Mouse (Mus musculus): Measurements from ENCODE around the gene Lrrc8b.
A peak's percentile ranks its signal among the peaks of the same experiment; 100 is the strongest.

The Lrrc8b gene

GRCm38 (mm10) chr5:105415198-105415791, at the start of gene Lrrc8b:
Lrrc8b (plus strand) TSS chr5:105415775.
- DNase-seq = peak; percentile 91

- no peak for DNase-seq
Observed at GRCm38 (mm10) chr5:105381482-105381881, 34.1 kb upstream of the Lrrc8b start.

DNA sequence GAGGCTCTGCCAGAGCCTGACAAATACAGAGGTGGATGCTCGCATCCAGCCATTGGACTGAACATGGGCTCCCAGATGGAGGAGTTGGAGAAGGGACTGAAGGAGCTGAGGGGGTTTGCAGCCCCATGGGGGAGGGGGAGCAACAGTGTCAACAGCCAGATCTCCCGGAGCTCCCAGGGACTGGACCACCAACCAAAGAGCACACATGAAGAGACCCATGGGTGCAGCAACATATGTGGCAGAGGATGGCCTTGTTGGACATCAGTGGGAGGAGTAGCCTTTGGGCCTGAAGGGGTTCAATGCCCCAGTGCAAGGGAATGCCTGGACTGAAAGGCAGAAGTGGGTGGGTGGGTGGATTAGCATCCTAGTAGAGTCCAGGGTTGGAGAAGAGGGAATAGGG, 25.2 kb upstream of the Lrrc8b start:
- DNase-seq = no peak

GRCm38 (mm10) chr5:105393731-105394130, 21.8 kb upstream of the Lrrc8b start:
- DNase-seq = no peak

GRCm38 (mm10) chr5:105395188-105395587, 20.4 kb upstream of the Lrrc8b start:
- no peak for DNase-seq

DNA sequence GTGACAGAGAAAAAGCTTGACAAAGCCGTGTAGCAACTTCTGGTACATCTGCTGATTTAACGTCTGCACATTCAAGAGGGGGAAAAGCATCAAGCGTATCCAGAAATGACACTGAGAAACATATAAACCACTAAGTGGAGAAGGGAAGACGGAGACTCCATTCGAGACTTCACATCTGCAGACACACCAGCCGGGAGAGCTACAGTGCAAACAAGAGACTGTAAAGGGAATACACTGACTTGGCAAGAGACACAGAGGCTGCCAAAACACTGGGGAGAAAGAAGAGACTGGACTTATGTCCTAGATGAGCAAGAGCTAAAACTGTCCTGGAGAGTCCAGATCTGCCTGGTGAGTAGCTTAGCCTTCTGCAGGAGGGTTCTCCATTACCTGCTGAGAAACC, 16.6 kb upstream of the Lrrc8b start:
- DNase-seq = no peak

GRCm38 (mm10) chr5:105399631-105400423, 15.7 kb upstream of the Lrrc8b start:
- DNase-seq = peak; percentile 81

DNA sequence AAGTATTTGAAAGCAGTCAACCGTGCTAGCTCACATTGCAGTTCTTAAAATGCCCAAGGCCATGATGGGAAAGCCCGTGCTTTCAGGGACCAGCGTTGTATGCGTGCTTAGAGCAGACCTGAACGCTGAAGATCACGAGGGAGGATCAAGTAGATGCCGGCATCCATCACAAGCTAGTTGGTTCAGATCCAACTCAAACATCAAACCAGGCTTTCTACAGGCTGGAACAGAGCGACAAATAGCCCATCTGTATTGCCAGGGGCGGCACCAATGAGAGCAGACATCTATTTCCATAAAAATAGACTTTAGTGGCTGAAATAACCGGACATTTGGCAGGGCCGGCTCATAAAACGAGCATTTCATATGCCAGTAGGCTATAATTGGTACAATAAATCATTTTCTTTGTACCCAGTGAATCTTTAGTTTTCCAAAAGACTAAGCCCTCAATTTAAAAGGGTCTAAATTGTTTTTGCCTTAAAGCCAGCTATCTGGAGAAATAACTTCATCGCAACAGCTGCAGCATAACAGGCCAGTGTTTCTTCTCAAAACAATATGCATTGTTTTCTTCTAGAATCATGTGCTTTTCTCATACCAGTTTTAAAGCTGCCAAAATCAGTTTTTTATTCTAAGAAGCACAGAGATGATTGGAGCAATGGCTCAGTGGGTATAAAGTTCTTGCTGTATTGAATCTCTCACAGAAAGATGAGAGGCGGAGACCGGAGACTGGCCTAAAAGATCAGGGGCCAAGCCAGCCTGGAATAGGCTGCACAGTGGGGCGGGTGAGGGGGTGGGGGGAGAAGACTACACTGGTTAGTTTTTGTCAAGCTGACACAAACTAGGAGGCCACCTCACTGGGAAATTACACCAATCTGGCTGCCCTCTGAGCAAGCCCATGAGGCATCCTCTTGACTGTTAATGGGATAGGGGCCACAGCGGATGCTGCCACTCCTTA, 14.9 kb upstream of the Lrrc8b start:
- DNase-seq = no peak

- DNase-seq = no peak
Observed at GRCm38 (mm10) chr5:105401536-105401935, 14.0 kb upstream of the Lrrc8b start.

- DNase-seq = peak; percentile 87
Observed at GRCm38 (mm10) chr5:105404961-105405360, 10.6 kb upstream of the Lrrc8b start.

DNA sequence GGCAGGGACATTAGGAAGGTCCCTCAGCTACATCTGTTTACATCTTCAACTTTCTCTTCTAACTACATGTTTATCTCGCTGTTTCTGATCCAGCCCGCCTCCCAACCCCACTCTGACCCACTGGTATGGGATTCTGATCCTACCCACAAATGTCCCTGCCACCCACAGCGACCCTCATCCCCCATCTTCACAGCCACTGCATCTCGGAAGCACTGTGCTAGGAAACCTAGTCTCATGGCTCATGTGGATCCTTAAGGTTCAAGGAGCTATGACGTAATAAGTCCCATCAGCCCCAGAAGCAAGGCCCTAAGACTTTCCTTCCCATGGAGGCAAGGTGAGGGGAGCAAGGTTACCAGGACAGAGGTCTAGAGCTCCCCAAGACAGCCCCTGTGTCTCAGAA, 7.9 kb upstream of the Lrrc8b start:
- no peak for DNase-seq

- DNase-seq = no peak
Observed at GRCm38 (mm10) chr5:105409092-105409491, 6.5 kb upstream of the Lrrc8b start.

- DNase-seq = no peak
Observed at GRCm38 (mm10) chr5:105410521-105411293, 4.9 kb upstream of the Lrrc8b start.

DNA sequence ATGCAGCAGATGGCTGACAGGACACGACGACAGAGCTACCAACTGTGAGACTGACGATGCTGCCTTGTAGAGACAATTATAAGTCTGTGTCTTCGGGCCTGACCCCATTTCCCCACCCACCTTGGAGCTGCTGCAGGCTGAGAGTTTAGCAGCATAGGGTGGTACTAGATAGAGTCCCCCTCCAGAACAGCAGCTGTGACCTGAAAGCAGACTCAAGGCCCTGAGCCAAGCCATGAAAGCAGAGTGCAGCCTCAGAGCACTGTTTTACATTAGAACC, 4.3 kb upstream of the Lrrc8b start:
- no peak for DNase-seq

GRCm38 (mm10) chr5:105411768-105412167, 3.8 kb upstream of the Lrrc8b start:
- DNase-seq = no peak

GRCm38 (mm10) chr5:105412634-105413033, 2.9 kb upstream of the Lrrc8b start:
- DNase-seq = no peak

GRCm38 (mm10) chr5:105414341-105415120, 1.0 kb upstream of the Lrrc8b start:
- DNase-seq = no peak

DNA sequence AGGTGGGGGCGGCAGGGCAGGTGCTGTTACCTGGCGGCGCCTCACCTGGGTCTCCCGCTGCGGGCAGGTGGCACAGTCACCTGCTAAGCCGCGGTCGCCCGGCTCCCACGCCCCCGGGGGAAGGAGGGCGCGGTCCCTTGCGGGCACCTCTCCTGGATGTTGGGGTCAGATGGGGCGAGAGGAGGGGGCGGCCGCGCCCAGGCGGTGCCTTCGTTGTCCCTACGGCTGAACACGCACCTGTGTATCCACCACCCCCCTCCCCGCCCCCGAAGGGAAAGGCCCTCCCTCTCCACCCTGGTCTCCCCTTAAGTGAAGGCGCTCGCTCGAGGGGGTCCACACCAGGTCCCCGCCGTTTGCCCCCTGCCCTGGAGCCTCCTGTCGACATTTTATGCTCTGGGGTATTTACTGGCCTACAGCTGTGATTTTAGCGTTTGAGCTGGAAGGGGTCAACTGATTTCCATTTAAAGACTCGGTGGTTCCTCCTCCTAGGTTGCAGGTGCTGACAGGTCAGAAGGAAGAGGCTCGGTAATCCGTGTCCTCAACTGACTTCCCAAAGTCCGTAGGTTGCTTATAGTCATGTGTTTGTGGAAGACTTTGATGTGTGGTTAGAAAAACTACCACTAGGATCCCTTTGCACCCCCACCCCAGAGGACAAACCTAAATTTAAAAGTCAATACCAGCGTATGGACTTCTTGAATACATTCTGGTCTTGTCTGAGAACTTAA, 538 bp downstream of the Lrrc8b start:
- no peak for DNase-seq

DNA sequence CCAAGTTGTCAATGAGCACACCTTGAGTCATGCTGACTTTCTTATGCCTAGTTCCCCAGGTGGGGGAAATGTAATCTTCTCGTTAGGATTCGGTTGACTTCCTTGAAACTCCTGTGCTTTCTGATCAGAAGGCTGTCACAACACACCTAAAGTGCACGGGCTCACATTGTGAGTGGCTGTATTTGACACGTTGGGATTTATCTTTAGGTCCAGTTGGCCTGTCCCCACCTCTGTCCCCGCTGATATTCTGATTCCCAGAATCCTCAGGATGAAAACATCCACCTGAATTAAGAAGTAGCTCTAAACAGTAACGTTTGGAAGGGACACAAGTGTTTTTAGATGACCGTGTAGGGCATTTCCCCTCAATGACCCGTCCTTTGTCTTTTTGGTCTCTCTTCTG, 1.6 kb downstream of the Lrrc8b start:
- no peak for DNase-seq

GRCm38 (mm10) chr5:105418364-105418763, 2.8 kb downstream of the Lrrc8b start:
- DNase-seq = no peak

DNA sequence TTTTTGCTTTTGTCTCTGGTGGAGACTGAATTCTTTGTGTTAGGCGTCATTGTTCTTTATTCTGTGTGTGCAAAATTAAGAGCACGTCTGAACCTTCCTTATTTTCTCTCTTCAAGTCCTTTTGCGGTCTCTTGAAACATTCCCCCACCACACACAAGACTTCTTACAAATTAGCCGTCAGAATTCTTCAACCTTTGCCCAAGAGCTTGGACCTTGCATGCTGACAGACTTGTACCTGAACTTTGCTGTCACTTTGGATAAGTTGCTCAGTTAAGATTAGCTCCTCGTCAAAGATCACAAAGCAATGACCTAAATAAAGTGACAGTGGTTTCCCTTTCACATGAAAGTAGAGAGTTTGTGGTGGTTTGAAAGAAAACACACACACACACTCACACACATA, 3.3 kb downstream of the Lrrc8b start:
- no peak for DNase-seq

All from kidney, postnatal 10 days (tissue).